Mouse (Mus musculus): ENCODE data around the gene Tsx.
"Not testable (repeated sequence)": the region's sequence is repeated elsewhere in the genome, so short reads cannot be mapped to it uniquely, and the experiment has no call there.

The Tsx gene

DNA sequence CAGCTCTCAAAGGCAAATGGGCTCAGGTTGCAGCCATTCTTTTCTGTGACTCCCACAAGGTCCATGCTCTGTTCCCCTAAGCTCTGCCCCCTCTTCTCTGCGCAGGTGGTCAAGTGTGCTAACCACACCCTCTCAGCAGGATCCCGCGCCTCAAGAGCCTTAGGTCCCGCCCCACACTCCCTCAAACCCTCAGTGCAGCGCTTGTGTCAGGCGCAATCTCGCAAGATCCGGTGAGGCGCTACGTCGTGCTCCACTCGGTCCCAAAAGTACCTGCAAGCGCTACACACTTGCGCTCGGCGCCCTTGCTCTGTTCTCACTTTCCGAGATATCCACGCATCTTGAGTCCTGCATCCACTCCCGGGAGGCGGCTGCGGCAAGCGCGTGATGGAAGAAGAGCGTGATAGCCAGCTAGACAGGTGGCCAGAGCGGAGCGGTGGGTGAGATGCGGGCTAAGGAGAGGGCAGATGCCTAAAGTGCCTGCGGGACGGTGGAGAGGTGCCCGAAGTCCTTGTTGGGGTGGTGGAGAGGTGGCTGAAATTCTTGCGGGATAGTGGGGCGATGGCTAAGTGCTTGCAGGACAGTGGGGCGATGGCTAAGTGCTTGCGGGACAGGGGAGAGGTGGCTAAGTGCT, 33.4 kb downstream of the Tsx start:
- Histone ChIP-seq H3K27me3 (ENCODE audit: control insufficient read depth, insufficient read depth, low read length, poor library complexity, severe bottlenecking) (no peaks in the 10 kb centered on the region), H3K36me3 (ENCODE audit: control insufficient read depth, insufficient read depth, low read length, poor library complexity, severe bottlenecking) (no peaks in the 10 kb centered on the region)
- DNase-seq (ENCODE audit: low read depth, low spot score) = peak; percentile 5

DNA sequence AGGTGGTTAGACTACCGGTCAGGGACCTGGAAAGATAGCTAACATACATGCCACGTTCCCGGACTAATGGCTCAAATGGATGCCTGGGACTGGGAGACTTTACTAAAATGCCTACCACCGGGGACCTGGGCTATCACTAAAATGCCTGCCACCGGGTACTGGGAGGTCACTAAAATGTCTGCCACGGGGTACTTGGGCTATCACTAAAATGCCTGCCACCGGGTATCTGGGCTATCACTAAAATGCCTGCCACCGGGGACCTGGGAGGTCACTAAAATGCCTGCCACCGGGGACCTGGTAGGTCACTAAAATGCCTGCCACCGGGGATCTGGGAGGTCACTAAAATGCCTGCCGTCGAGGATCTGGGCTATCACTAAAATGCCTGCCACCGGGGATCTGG, 34.2 kb downstream of the Tsx start:
- H3K36me3 ChIP-seq (ENCODE audit: control insufficient read depth, insufficient read depth, low read length, poor library complexity, severe bottlenecking); H3K27me3 ChIP-seq (ENCODE audit: control insufficient read depth, insufficient read depth, low read length, poor library complexity, severe bottlenecking); DNase-seq (ENCODE audit: low read depth, low spot score): not testable (repeated sequence)

DNA sequence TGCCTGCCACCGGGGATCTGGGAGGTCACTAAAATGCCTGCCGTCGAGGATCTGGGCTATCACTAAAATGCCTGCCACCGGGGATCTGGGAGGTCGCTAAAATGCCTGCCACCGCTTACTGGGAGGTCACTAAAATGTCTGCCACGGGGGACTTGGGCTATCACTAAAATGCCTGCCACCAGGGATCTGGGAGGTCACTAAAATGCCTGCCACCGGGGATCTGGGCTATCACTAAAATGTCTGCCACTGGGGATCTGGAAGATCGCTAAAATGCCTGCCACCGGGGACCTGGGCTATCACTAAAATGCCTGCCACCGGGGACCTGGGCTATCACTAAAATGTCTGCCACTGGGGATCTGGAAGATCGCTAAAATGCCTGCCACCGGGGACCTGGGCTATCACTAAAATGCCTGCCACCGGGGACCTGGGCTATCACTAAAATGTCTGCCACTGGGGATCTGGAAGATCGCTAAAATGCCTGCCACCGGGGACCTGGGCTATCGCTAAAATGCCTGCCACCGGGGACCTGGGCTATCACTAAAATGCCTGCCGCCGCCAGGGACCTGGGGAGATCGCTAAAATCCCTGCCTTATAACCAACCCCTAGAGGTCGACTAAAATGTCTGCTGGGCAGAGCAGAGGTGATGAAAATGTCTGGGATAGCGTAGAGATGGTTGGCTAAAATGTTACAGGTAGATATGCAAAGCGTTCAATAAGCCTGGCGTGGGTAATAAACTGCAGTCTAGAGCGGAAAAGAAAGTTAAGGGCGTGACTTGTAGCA, 34.9 kb downstream of the Tsx start:
- H3K36me3 ChIP-seq (ENCODE audit: control insufficient read depth, insufficient read depth, low read length, poor library complexity, severe bottlenecking); H3K27me3 ChIP-seq (ENCODE audit: control insufficient read depth, insufficient read depth, low read length, poor library complexity, severe bottlenecking); DNase-seq (ENCODE audit: low read depth, low spot score): not testable (repeated sequence)

DNA sequence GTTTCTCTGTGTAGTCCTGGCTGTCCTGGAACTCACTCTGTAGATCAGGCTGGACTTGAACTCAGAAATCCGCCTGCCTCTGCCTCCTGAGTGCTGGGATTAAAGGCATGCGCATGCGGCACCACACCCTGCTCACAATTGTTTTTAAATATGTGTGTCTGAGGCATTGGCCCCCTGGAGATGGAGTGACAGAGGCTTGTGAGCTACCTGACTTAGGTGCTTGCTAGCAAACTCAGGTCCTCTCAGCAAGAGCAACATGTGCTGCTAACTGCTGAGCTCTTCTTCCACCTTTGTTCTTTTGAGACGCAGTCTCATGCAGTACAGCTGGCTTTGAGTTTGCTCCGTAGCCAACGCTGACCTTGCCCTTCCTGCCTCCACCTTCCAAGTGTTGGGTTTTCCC, 38.5 kb downstream of the Tsx start:
- no peak for DNase-seq (ENCODE audit: low read depth, low spot score)
- Histone ChIP-seq H3K27me3 (ENCODE audit: control insufficient read depth, insufficient read depth, low read length, poor library complexity, severe bottlenecking) (no peaks in the 10 kb centered on the region), H3K36me3 (ENCODE audit: control insufficient read depth, insufficient read depth, low read length, poor library complexity, severe bottlenecking) (no peaks in the 10 kb centered on the region)

DNA sequence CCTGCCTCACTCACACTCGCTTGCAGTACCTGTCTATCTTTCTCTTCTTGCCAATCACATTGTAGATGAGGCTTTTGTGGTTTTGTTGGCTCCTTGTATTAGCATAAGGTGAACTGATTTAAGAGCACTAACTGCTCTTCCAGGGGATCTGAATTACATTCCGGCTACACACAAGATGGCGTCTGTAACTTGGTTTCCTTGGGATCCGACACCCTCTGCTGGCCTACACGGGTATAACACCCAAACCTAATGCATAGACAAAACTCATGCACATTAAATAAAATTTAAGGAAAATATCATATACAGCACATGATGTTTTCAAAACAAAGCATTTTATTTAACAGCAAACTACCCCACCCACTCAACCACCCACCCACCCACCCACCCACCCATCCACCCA, 45.8 kb downstream of the Tsx start:
- DNase-seq (ENCODE audit: low read depth, low spot score) = no peak
- H3K27me3 ChIP-seq (ENCODE audit: control insufficient read depth, insufficient read depth, low read length, poor library complexity, severe bottlenecking) = no peaks in the 10 kb centered on the region
- no peaks in the 10 kb centered on the region for H3K36me3 ChIP-seq (ENCODE audit: control insufficient read depth, insufficient read depth, low read length, poor library complexity, severe bottlenecking)

DNA sequence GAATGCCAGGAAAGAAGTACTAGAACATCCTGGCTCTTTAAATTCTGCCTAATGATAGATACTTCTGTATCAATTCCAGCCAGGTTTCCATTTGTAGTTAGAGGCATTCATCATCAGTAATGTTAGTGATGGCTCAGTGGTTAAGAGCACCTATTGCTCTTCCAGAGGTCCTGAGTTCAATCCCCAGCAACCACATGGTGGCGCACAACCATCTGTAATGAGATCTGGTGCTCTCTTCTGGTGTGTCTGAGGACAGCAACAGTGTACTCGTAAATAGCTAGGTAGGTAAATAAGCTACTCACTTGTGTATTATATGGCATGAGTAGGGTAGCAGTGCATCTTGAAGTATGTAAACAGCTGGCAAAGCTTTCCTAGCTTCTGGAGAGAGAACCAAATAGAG, 54.7 kb downstream of the Tsx start:
- H3K27me3 ChIP-seq (ENCODE audit: control insufficient read depth, insufficient read depth, low read length, poor library complexity, severe bottlenecking) = no peaks in the 10 kb centered on the region
- no peaks in the 10 kb centered on the region for H3K36me3 ChIP-seq (ENCODE audit: control insufficient read depth, insufficient read depth, low read length, poor library complexity, severe bottlenecking)
- no peak for DNase-seq (ENCODE audit: low read depth, low spot score)

DNA sequence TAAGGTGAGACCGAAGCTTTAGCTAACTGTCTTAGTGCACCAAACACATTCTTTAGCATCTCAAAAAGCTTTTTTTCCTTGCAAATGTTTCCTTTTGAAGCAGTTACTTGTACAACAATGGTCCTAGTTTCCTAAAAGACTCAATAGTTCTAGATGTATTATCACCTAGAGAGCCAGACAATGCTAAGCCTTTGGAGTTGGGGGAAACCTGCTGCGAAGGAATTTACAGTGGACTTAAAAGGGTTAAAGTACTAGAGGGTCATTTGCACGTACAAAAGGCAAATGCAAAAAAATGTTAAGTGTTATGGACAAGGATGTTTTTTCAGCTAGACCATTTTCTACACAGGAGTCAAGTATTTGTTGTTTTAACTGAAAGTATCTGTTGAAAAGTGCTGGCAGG, 58.1 kb downstream of the Tsx start:
- H3K27me3 ChIP-seq (ENCODE audit: control insufficient read depth, insufficient read depth, low read length, poor library complexity, severe bottlenecking) = no peaks in the 10 kb centered on the region
- no peak for DNase-seq (ENCODE audit: low read depth, low spot score)

More for the DNA sequence above, 58.1 kb downstream of the Tsx start:
- no peaks in the 10 kb centered on the region for H3K36me3 ChIP-seq (ENCODE audit: control insufficient read depth, insufficient read depth, low read length, poor library complexity, severe bottlenecking)
